Mouse (Mus musculus) brain, embryonic 14.5 days (tissue): ENCODE measurements around the gene Hoxc10.

Experiments
- CTCF ChIP-seq: fragments of 200-500 bp; IDR thresholded peaks from 2 replicates; pipeline ENCODE4 v1.5.1; 2012; ENCODE audit warnings: inconsistent platforms, mild to moderate bottlenecking, moderate library complexity, borderline replicate concordance; ENCODE audit not compliant: insufficient read depth, insufficient read length; ENCODE audit errors: extremely low read depth
- POLR2A ChIP-seq: fragments of 200-500 bp; IDR thresholded peaks from 2 replicates; pipeline ENCODE4 v1.6.1; 2012; ENCODE audit warnings: mild to moderate bottlenecking, inconsistent platforms, borderline replicate concordance; ENCODE audit not compliant: poor library complexity, insufficient read depth, insufficient read length, severe bottlenecking; ENCODE audit errors: extremely low read depth

- TF ChIP-seq CTCF (no peak), POLR2A (no peak)
Measured at GRCm38 (mm10) chr15:102972753-102973152, 6.2 kb downstream of the Hoxc10 start.
